Mouse (Mus musculus) hindbrain, postnatal 0 days (tissue): Measurements from ENCODE around the gene Clock. TPM values are rescaled to one million over a fixed set of nuclear protein-coding genes. Genes with fewer than 3 reads are reported as not detected.

Experiments
- ATAC-seq: fragments of 200-750 bp; cut with Nextera tagmentation; 2 replicates; pipeline ENCODE4 v1.8.0; 2017; ENCODE audit warnings: mild to moderate bottlenecking, moderate TSS enrichment, moderate library complexity
- DNase-seq: peaks from one replicate; pipeline ENCODE4 v3.0.0-alpha.2; 2015; ENCODE audit warnings: low spot score
- H3K27ac ChIP-seq: fragments of 300-500 bp; sonication (generic); 2 replicates; pipeline ENCODE4 v1.5.1; 2014; ENCODE audit warnings: mild to moderate bottlenecking
- H3K27me3 ChIP-seq: fragments of 300-500 bp; sonication (generic); 2 replicates; pipeline ENCODE4 v1.6.1; 2014; ENCODE audit warnings: low read length, mixed read lengths; ENCODE audit not compliant: insufficient read depth
- H3K36me3 ChIP-seq: fragments of 300-500 bp; sonication (generic); 2 replicates; pipeline ENCODE4 v1.6.1; 2014; ENCODE audit warnings: low read length, mixed read lengths; ENCODE audit not compliant: insufficient read depth
- H3K4me1 ChIP-seq: fragments of 300-500 bp; sonication (generic); 2 replicates; pipeline ENCODE4 v1.6.1; 2014; ENCODE audit warnings: antibody characterized with exemption, low read length, mixed read lengths; ENCODE audit not compliant: insufficient read depth
- H3K4me2 ChIP-seq: fragments of 300-500 bp; sonication (generic); 2 replicates; pipeline ENCODE4 v1.6.1; 2014; ENCODE audit warnings: low read depth, mild to moderate bottlenecking, low read length, moderate library complexity, mixed read lengths
- H3K4me3 ChIP-seq: fragments of 300-500 bp; sonication (generic); 2 replicates; pipeline ENCODE4 v1.5.1; 2014; ENCODE audit warnings: low read length
- H3K9ac ChIP-seq: fragments of 300-500 bp; sonication (generic); replicated peaks from 2 replicates; pipeline ENCODE4 v1.6.1; 2014; ENCODE audit warnings: mild to moderate bottlenecking, low read length, moderate library complexity, mixed read lengths
- H3K9me3 ChIP-seq: fragments of 300-500 bp; sonication (generic); 2 replicates; pipeline ENCODE4 v1.6.1; 2016; ENCODE audit warnings: low read length, mixed read lengths
- CTCF ChIP-seq: IDR thresholded peaks from 2 replicates; pipeline ENCODE4 v1.5.1; 2016; ENCODE audit warnings: antibody characterized with exemption, control low read depth, low read depth
- WGBS: fragments of 180-500 bp; shearing (Covaris S2); extraction: QIAGEN DNeasy Blood & Tissue Kit; methylation state at CpG from one replicate; pipeline ENCODE4 v1.1.7; 2014; 5-methylcytosine and 5-hydroxymethylcytosine counted together
- polyA plus RNA-seq: library from polyadenylated mRNA; unstranded; fragments of >200 nt; fragmentation: Nextera tagmentation; extraction: Ambion mirVana; gene quantifications from 2 replicates; pipeline ENCODE4 v1.2.1, GENCODE M21; 2015
- total RNA-seq: library from RNA; depleted of rRNA; stranded (reverse); fragments of >200 nt; gene quantifications from 2 replicates; pipeline ENCODE4 v1.2.3, GENCODE M21; 2014

Clock gene
- total and polyA plus RNA-seq, 2 experiments from 2014 or later, result 11.2 to 23.3 TPM

DNA sequence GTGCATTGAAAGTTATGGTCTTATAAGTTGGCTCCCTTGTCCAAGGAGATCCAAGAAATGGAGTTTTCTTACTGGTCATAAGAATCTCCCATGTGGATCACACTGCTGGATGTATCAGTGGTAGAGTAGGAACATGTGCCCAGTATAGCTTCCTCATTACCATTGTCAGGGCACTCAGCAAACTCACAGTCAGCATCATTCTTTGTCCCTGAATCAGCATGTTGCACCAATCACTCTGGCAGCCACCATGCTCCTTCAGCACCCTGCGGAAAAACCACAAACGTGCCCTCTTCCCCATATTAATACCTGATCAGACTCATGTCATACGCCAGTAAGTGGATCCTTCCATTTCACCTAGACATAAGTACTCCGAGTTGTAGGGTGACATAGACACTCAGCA is 129.5 kb downstream of the Clock start:
- no peak overlapping the region for H3K4me3 ChIP-seq
- DNase-seq (no peak), ATAC-seq (no peak)
- no peak overlapping the region for H3K4me2 ChIP-seq
- H3K27ac ChIP-seq, result no peak overlapping the region
- no peaks in the 10 kb centered on the region for H3K27me3 ChIP-seq
- no peaks in the 10 kb centered on the region for H3K36me3 ChIP-seq
- H3K4me1 ChIP-seq, result no peaks in the 10 kb centered on the region
- 85% methylated on average over 4 of the region's 4 CpGs for WGBS
- no peak overlapping the region for H3K9ac ChIP-seq
- no peaks in the 10 kb centered on the region for H3K9me3 ChIP-seq
- TF ChIP-seq CTCF, result no peak

DNA sequence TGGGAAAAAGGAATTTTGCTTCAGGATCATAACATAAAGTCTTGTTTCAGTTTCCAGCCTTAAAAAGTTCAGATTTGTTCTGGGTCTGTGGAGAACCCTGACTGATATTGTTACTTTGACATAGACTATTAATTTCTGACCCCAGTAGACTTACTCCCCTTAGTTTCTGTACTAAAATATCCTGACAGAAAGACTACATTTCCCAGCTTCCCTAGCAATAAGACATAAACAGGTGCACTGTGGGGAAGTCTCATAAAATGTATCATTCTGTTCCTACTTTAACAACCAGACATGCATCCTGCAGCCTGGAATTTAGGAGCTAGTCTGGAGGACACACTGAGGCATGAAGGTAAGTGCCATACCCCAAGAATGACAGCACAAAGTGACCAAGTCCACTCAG is 133.6 kb downstream of the Clock start:
- Histone ChIP-seq H3K9me3 (no peaks in the 10 kb centered on the region), H3K27me3 (no peaks in the 10 kb centered on the region), H3K9ac (no peak overlapping the region), H3K36me3 (no peaks in the 10 kb centered on the region), H3K4me3 (no peak overlapping the region), H3K27ac (no peak overlapping the region), H3K4me2 (no peak overlapping the region), H3K4me1 (no peaks in the 10 kb centered on the region)
- DNase-seq (no peak), ATAC-seq (no peak)
- TF ChIP-seq CTCF, result no peak

DNA sequence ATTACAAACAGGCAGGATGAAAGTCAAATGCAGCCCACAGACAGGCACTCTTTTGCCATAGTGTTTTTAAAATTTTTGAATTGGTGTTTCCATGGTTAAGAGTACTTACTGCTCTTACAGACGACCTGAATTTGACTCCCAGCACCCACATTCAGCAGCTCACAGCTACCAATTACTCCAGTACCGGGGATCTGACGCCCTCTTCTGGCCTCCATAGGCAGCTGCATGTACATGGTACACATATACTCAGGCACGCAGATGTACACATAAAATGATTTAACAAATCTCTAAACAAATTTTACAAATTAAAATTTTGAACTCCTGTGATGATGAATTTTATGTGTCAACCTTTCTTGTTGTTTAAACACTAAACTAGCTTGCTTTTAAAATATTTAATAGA is 134.1 kb downstream of the Clock start:
- DNase-seq, result no peak
- no peak for TF ChIP-seq CTCF
- Histone ChIP-seq H3K4me2 (no peak overlapping the region), H3K36me3 (no peaks in the 10 kb centered on the region), H3K27me3 (no peaks in the 10 kb centered on the region), H3K9ac (no peak overlapping the region), H3K9me3 (no peaks in the 10 kb centered on the region), H3K4me3 (no peak overlapping the region), H3K4me1 (no peaks in the 10 kb centered on the region), H3K27ac (no peak overlapping the region)
- no peak for ATAC-seq
- WGBS, result 81% methylated on average over 4 of the region's 4 CpGs

DNA sequence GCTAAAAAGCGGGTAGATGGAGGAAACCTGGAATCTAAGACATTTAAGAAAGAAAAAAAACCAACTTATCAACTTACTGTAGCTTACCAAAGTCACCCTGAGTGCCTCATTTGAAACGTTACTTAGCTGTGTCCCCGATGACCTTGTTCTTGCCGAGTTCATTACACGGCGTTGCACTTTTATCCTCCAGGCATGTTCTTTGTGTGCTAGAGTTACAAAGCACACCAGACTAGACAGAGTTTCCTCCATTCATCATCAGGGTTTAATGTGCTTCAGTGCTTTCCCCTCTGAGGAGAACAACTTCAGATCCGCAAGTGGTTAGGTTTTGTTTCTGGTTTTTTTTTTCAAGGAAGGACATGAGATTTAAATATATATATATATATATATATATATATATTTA is 139.8 kb downstream of the Clock start:
- TF ChIP-seq CTCF, result no peak
- Histone ChIP-seq H3K9ac (no peak overlapping the region), H3K4me2 (no peak overlapping the region), H3K9me3 (no peaks in the 10 kb centered on the region), H3K4me1 (no peaks in the 10 kb centered on the region), H3K36me3 (no peaks in the 10 kb centered on the region), H3K27me3 (no peaks in the 10 kb centered on the region), H3K27ac (no peak overlapping the region), H3K4me3 (no peak overlapping the region)
- ATAC-seq (no peak), DNase-seq (no peak)
- WGBS, result 67% methylated on average over 7 of the region's 7 CpGs

DNA sequence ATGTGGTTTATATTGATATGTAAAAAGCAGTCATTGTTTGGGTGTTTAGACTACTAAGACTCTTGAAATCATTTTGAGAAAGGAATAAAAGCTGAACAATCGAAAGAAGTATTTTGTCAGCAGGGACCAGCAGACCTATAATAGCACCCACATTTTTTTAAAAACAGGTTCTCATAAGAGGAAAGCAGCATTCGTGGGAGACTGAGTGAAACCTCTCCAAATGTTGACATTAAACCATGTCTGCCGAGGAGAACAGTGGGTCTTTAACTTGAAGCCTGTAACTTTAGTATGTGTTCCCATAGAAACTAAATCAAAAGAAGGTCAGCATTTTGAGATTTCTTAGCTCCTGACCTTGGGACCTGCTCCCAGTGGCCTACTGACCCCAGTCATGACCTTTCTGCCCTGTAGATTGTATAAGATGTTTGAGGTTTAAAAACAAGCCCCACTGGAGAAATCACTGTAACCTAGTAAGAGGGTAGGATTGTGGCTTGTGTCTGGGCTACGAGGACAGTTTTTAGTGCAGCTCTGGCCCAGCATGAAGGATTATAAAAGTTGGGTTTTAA is 140.7 kb downstream of the Clock start:
- Histone ChIP-seq H3K27me3 (no peaks in the 10 kb centered on the region), H3K36me3 (no peaks in the 10 kb centered on the region), H3K9ac (no peak overlapping the region), H3K4me1 (no peaks in the 10 kb centered on the region), H3K4me2 (no peak overlapping the region), H3K4me3 (no peak overlapping the region), H3K9me3 (no peaks in the 10 kb centered on the region), H3K27ac (no peak overlapping the region)
- DNase-seq (no peak), ATAC-seq (no peak)
- WGBS, result 41% methylated on average over 4 of the region's 4 CpGs
- no peak for TF ChIP-seq CTCF

DNA sequence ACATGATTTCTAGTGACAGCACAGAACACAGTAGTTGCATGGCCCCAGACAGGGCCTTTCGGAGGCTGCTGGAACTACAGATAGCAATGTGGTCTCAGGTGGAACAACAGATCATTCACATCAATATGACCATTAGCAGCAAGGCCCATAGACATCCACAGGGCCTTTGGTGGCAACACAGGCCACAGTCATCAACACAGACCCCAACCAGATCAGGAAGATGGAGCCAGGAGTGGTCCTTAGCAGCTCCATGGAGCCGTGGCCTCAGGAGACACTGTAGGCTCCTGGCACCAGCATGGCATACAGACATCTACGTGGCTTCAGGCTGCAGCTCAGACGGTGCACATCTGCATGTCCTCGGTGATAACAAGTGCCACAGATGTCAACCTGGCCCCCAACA is 141.7 kb downstream of the Clock start:
- H3K9me3 ChIP-seq, result no peaks in the 10 kb centered on the region
- 89% methylated on average over 5 of the region's 5 CpGs for WGBS

DNA sequence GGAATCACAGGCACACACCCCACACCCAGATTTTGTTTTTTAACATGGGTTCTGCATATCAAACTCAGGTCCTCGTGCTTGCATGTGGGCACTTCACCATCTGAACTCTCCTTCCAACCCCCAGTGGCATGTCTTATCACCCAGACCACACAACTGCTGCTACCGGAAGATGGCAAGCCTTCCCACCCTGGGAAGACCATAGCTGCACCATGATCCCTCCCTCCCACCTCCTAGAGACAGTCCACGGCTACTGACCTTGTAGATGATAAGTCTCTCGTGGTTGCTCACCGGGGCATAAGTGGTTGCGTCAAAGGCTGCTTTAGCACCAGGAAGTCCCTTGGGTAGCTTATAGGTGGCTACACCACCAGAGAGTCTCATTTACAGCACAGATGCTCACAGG is 143.1 kb downstream of the Clock start:
- 95% methylated on average over 6 of the region's 6 CpGs for WGBS
- Histone ChIP-seq H3K36me3 (no peaks in the 10 kb centered on the region), H3K4me2 (no peak overlapping the region), H3K4me3 (no peak overlapping the region), H3K4me1 (no peaks in the 10 kb centered on the region), H3K9ac (no peak overlapping the region), H3K9me3 (no peaks in the 10 kb centered on the region), H3K27me3 (no peaks in the 10 kb centered on the region), H3K27ac (no peak overlapping the region)
- DNase-seq, result no peak
- TF ChIP-seq CTCF, result no peak
- no peak for ATAC-seq

More for the DNA sequence above, 141.7 kb downstream of the Clock start:
- Histone ChIP-seq H3K4me1 (no peaks in the 10 kb centered on the region), H3K36me3 (no peaks in the 10 kb centered on the region), H3K27ac (no peak overlapping the region), H3K4me3 (no peak overlapping the region), H3K4me2 (no peak overlapping the region), H3K27me3 (no peaks in the 10 kb centered on the region), H3K9ac (no peak overlapping the region)
- TF ChIP-seq CTCF, result no peak
- DNase-seq (no peak), ATAC-seq (no peak)
